Mouse (Mus musculus): ENCODE data around the gene Lmtk3. TPM values are rescaled to one million over a fixed set of nuclear protein-coding genes. Genes with fewer than 3 reads are reported as not detected.

The Lmtk3 gene
- total RNA-seq, 2 experiments from 2014 or later = 304 to 352 TPM

GRCm38 (mm10) chr7:45801348-45801747 is 17.8 kb downstream of the Lmtk3 start:
- DNase-seq = peak; percentile 96
- intact Hi-C loops (cut with DNase I) = loop anchor here (2.0 kb wide), 1 partner anchor 63 kb away; no protein-coding TSS in a partner anchor

- intact Hi-C loops (cut with DNase I) = no loop called here
- DNase-seq = no peak
Measured at GRCm38 (mm10) chr7:45802551-45802950, 19.0 kb downstream of the Lmtk3 start.

DNA sequence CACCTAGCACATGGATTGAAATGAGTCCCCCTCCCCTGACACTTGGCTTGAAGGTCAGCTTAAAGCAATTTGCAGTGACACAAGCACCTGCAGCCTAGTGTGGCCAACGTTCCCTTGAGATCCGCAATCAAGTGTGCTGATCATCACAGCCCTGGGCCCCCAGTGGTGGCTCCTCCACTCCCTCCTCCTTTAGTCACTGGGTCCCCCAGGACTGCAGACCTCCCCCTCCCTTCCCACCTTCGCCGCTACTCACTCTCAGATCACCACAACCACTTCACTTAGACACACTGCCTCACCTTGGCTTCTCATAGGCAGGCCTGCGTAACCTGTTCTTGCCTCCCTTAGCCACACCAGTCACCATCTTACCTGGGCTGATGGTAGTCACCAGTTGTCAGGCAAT is 22.4 kb downstream of the Lmtk3 start:
- intact Hi-C loops (cut with DNase I) = no loop called here
- no peak for DNase-seq

GRCm38 (mm10) chr7:45808471-45808870 is 24.9 kb downstream of the Lmtk3 start:
- no peak for DNase-seq
- intact Hi-C loops (cut with DNase I) = no loop called here

GRCm38 (mm10) chr7:45809276-45810075 is 25.9 kb downstream of the Lmtk3 start:
- intact Hi-C loops (cut with DNase I) = no loop called here
- DNase-seq = no peak

- DNase-seq = no peak
- intact Hi-C loops (cut with DNase I) = no loop called here
Measured at GRCm38 (mm10) chr7:45812921-45813320, 29.4 kb downstream of the Lmtk3 start.

DNA sequence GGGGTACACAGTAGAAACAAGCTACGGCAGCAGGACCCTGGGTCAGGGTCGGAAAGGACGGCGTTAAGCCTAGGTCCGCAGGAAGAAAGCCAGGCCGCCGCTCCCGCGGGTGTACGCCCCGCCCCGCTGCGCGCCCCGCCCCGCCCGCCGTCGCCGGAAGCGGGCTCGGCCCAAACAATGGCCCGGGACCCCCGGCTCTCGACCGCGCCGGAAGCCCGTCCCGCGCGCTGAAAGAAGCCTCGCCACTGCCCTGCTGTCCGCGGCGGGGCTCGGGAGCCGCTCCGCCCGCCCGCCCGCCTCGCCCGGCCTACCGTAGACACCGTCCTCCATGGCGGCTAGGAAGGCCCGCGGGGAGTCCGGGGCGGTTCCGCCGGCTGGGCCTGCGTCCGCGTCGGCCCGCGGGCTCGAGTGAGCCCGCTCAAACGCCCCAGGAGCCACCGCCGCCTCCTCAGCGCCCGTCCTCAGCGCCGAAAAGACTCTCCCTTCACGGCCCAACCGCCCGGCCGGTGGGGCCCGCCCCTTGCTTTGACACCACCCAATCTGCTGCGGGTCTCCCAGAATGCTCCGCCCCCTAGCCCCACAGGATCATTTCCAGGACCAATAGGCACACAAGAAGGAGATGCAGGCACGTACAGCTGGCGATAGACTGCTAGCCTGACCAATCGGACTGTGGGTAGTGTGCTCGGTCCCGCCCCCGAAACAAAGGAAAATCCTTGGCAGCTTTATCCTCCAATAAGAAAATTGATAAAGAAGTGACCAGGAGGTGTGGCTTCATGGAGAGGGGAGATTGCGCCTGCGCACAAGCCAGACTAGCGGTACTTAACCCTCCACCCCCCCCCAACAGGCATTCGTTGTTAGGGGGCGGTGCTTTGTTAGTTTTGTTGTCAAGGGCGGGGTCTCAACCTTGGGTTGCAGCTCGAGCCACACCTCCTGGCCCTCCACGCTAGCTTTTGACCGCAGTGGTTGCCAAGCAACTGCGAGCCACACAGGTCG is 30.5 kb downstream of the Lmtk3 start, which contains the start of gene Cyth2:
Cyth2 (minus strand) TSS at position 795 of the 993 bp plus-strand sequence.
- DNase-seq = peak; percentile 100
- intact Hi-C loops (cut with DNase I) = no loop called here

GRCm38 (mm10) chr7:45814841-45815240 is 31.3 kb downstream of the Lmtk3 start:
- intact Hi-C loops (cut with DNase I) = no loop called here
- no peak for DNase-seq

DNA sequence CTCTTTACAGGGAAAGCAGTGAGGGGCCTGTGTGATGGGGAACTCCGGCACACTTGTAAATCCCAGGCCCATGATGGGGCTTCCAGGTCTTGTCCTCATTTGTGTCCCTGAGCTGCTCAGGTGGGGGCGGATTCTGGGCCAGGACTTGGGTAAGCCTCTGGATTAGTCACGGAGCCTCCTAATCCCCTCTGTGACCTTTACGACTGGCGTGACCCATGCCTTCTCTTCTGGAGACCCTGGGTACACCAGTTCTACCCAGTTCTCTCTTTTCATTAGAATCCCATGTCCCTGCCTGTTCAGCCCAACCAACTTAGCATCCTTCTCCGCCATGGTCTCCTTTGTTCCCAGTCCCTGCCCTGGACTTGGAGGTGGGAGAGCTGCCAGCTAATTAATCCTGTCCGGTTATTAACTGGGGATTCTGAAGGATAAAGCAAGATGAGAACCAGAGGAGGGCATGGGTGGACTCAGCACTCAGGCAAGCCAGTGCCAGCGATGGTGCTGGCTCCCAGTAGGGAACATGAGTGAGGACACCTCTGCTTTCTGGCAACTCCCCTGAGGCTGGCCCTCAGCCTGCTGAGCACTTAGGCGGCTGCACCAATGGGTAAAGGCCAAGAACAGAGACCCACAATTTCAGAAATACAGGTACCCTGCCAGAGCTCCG is 31.9 kb downstream of the Lmtk3 start:
- DNase-seq = no peak
- intact Hi-C loops (cut with DNase I) = no loop called here

- no peak for DNase-seq
- intact Hi-C loops (cut with DNase I) = no loop called here
Measured at GRCm38 (mm10) chr7:45815984-45816351, 32.4 kb downstream of the Lmtk3 start.

DNA sequence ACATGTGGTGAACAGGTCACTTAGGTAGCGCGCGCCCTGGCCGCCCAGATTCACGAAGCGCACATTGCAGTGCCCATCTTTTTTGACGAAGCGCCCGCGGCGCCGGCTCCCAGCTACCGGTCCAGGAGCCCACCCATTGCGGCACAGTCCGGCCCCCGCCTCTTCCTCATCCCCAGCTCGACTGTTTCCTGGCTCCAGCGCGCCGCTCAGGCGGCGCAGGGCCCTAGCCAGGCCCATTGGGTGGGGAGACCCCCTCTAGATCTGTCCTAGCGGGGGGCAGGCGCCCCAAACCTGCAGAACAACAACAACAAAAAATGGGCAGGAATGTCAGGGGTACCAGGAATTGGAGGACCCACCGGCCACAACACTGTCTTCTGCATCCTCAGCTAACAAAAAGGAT is 36.3 kb downstream of the Lmtk3 start:
- intact Hi-C loops (cut with DNase I) = no loop called here
- DNase-seq = no peak

DNA sequence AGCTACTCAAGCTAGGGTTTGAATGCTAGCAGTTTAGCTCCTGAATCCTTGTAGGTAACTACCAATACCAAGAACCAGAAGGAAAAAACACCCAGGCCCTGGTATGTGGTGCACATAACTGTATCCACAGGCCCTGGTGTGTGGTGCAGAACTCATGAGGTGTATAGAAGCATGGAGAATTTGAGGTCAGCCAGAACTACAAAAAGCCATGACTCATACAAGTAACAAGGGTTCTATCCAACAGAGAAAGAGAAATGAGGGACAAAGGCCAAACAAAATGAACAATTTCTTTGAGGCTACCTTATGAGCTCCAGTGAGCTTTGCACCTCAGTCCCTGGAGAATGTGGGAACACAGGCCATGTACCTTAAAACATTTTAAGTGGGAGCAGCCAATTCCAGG is 37.4 kb downstream of the Lmtk3 start:
- intact Hi-C loops (cut with DNase I) = no loop called here
- no peak for DNase-seq

DNA sequence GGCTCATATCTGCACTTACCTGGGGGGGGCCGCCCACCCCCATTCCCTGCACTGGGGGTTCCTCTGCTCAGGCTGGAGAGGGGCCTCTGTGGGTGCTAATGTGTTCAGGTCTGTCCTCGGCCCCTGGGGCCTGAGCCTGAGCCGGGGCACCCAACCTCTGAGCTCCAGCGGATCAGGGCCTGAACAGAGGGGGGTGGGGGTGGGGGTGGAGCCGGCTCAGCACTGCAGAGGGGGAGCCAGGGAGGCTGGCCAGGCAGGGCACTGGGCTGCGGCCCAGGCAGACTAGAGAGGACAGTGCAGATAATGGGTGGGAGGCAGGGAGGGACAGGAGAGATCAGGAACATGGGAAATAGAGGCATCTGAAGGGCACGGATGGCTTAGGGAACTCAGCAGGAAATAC is 41.1 kb downstream of the Lmtk3 start, which contains the start of gene Kcnj14:
Kcnj14 (minus strand) TSS at position 185 of the 400 bp plus-strand sequence.
- DNase-seq = no peak
- intact Hi-C loops (cut with DNase I) = no loop called here

GRCm38 (mm10) chr7:45826631-45827030 is 43.1 kb downstream of the Lmtk3 start:
- DNase-seq = no peak
- intact Hi-C loops (cut with DNase I) = no loop called here

GRCm38 (mm10) chr7:45830427-45831127 is 47.0 kb downstream of the Lmtk3 start, which contains the start of gene Grwd1:
Gene Grwd1 (minus strand): TSS chr7:45830944.
- peak; percentile 86 for DNase-seq
- intact Hi-C loops (cut with DNase I) = no loop called here

GRCm38 (mm10) chr7:45831128-45831525 is 47.6 kb downstream of the Lmtk3 start:
- intact Hi-C loops (cut with DNase I) = no loop called here
- no peak for DNase-seq

- intact Hi-C loops (cut with DNase I) = no loop called here
Measured at GRCm38 (mm10) chr7:45832428-45832827, 48.9 kb downstream of the Lmtk3 start.

GRCm38 (mm10) chr7:45833148-45833790 is 49.7 kb downstream of the Lmtk3 start:
- no peak for DNase-seq
- intact Hi-C loops (cut with DNase I) = no loop called here

More at GRCm38 (mm10) chr7:45832428-45832827, 48.9 kb downstream of the Lmtk3 start:
- no peak for DNase-seq

DNA sequence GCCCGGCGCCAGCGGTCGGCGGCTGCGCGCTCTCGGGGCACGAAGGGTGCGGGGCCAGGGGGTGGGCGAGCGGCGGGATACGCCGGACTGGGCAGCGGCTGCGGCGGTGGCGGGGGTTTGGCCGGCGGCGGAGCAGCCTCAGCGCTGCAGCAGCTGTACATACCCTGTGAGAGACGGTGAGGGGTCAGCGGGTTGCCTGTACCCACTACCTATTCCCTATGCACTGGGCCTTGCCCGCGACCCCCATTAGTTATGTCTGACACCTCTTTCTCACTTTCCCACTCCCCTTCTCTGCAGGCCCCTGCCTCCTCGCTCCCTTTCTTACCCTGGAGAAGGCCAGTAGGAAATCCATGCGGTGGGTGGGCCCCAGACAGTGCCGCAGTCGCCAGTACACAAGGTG is 50.4 kb downstream of the Lmtk3 start:
- no peak for DNase-seq

More for the DNA sequence above, 50.4 kb downstream of the Lmtk3 start:
- intact Hi-C loops (cut with DNase I) = no loop called here

Measured in left cerebral cortex, postnatal 4 days (tissue).